Mouse (Mus musculus) hematopoietic stem cell, adult 5-6 weeks (primary cell): Measurements from ENCODE around the gene Sptbn1. TPM values are rescaled to one million over a fixed set of nuclear protein-coding genes. Genes with fewer than 3 reads are reported as not detected.

Source experiments
- ATAC-seq, 2 experiments: fragments of 125-278 bp in 1 of 2; replicated peaks in 1 of 2; 2 replicates each; pipeline ENCODE4 v1.8.0; 2016 to 2017; ENCODE audit warnings: inconsistent platforms in 2 of 2, mild to moderate bottlenecking in 2 of 2, moderate number of reproducible peaks in 2 of 2, low read depth in 1 of 2, moderate TSS enrichment in 1 of 2; ENCODE audit not compliant: low FRiP score in 2 of 2, poor library complexity in 2 of 2, severe bottlenecking in 2 of 2, insufficient read depth in 1 of 2, low TSS enrichment in 1 of 2
- total RNA-seq: library from RNA; stranded (forward); fragments of 172-1452, 232-1000 nt; gene quantifications from 2 replicates; pipeline ENCODE4 v1.2.3, GENCODE M21; 2017

Gene Sptbn1
- total RNA-seq, 1 experiment from 2014 or later: 173 TPM

DNA sequence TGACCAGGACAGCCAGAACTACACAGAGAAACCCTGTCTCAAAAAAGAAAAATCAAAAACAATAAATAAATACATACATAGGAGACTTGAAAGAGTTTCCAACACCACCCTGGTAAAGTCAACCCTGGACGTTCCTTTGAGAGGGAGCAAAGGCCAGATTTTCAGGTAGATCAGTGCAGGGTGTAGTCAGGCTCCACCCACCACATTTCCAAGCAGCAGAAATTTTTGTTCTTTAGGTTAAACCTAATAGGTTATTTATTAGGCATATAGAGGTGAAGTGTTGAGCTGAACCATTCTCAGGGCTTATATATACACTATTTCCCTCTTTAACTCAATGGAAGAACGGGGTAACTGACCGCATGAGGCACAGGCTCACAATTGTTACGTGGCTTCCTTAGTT, 77.0 kb downstream of the Sptbn1 start:
- ATAC-seq: no peak

DNA sequence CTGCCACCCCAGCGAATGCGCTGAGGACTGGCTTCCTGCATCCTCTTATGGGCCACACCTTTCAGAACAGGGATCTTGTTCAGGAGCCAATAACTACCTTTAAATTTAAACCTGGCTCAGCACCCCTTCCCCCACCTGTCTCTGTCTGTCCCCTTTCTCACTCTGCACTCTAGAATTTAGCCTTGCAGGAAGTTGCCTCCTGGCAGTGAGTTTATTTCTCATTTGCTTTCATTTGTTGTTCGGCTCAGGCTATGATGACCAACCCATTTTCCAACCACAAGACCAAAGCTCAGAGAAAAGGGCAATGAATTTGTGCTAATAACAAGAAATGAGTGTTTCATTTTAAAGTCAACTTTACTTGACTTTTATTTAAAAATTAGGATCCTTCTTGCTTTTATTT, 77.9 kb downstream of the Sptbn1 start:
- ATAC-seq: peak; percentile 25 to 29; a peak in 3 of 4 replicates

DNA sequence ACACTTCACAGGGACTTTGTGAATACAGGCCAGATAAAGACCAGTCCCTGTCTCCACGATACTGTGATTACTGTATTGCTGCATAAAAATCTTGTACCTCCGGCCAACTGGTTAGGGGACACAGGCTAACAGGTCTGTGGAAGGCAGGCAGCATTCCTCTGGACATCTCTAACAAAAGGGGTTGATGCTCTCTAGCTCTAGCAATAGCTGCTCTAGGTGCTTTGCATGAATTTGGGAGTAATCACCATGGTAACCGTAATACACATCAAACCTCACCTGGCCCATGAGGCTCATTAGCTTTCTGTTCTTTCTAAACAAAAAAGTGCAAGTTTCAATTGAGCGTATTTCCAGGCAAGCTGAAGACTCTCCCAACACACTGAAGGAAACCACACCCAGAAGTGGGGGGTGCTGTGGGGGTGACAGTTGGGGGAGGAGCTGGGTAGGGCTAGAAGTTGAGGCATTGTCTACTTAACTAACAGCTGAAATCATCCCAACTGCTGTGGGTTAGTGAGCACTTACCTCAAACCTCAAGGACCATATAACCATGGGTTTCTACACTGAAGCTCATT, 81.0 kb downstream of the Sptbn1 start:
- ATAC-seq: peak; percentile 25 to 30; a peak in 3 of 4 replicates

DNA sequence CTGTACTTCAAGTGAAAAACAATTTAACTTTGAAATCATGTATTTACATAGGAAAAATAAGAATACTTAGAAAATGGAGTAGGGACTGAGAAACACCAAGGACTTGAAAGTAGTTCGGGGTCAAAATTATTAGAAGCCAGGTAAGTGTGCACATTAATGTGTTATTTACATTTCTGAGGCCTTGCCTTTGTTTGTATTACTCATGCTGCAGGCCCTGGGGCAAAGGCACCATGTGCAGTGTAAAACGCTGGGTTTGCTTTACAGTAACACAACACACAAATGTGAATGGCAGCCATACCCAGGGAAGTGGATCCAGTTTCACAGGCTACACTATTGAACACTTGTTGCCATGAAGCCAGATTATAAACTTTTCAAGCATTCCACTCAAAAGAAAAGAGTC, 83.4 kb downstream of the Sptbn1 start:
- ATAC-seq: no peak

DNA sequence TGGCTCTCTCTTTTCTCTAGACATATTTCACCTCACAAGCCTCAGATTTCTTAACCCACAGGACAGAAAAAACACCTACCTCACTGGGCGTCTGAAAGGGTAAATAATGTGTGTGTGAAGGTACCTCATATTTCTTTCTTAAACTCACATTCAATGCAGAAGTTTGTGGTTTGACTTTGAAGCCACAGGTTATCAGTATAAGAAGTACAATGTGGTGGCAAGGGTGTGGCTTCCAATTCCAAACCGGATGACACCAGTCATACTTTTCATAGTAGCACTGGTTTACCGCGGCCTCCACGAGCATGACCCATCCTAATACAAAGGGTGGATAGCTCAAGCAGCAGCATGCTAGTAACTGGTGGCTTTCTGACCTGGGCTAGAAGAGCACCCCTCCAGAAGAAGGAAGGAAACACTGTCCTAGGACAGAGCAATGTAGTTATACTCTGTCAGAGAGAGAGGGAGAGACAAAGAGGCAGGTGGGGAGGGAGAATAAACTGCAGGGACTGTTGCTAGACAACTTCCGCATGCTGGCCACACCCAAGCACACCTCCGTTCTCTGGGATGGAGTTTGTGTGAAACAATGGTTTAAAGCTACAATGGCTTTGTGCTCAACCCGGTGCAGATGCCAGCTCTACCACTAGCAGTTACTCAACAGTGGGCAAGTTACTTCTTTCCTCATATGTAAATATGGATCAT, 85.1 kb downstream of the Sptbn1 start:
- ATAC-seq: peak; percentile 87 to 89

DNA sequence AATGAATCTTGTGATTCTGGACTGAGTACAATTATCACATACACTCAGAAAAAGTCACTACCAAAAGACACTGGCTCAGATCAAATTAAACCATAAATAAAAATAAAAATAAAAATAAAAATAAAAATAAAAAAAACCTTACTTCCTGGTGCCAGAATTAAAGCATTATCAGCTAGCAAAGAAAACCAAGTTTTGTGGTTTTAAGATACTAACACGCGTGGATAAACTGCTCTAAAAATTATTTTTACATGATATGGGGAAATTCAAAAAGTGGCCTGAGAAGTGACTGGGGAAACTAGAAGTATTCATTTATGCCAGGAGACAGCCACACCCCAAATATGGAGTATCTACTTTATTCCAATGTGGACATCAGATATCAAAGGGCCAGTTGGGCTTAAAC, 89.8 kb downstream of the Sptbn1 start:
- no peak for ATAC-seq

DNA sequence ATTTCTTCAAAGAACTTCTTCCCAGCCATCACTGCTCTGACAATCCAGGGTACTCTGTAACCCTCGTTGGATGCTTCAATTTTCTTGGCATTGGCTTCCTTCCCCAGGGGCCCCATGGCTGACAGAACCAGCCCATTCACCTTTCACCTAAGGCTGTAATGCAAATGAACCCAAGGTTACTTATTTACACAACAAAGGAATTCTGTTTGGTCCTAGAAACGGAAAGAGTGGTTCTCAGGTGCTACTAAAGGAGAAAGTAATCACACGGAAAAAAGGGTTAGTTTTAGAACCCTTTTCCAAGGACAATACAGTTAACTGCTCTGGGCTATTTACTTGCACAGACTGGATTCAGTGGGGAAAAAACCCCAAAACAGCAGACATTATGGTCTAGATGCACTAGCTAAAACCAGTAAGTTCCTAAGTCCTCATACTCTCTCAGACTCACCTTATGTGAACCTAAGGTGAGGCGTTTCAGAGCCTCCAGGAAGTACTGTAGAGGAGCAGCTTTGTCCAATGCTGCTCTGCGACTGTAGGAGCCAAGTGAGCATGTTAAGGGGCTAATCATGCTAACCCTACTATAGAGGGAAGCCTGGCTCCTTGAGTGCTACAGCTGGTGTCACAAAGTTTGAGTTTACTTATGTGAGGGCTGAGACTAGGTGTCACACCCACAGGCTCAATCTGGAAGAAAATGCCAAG, 90.7 kb downstream of the Sptbn1 start:
- no peak for ATAC-seq

DNA sequence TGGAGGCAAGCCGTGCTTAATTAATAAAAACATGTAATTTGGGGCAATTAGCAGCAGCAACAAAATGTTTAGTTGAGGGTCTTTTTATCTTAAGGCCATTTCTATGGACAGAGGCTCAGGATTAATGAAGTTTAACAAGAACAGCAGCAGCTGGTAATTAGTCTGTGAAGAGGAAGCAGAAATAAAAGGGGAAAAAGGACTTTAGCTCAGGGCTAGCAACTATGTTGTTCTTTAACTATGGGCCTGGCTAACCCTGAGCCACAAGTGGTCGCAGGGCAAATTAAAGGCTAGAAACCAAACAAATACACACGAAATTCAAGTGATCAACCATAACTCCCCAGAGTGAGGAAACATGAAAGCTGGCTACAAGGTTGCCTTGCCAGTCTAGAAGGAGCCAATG, 91.9 kb downstream of the Sptbn1 start:
- no peak for ATAC-seq

DNA sequence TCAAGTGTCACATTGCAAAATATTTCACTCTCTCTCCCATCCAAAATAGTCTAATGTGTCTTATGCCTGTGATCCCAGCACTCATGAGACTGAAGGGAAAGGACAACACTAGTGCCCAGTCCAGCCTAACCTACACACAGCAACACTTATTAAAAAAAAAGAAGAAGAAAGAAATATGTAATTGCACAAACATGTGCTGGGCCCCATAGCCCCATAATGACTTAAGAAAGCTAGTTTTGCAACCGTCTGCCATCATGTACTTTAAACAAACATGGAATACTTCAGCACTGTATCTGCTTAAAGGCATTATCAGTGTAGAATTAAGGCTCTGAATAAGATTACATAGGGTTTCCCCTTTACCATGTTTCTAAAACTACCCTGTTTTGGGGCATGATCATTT, 92.4 kb downstream of the Sptbn1 start:
- ATAC-seq: peak; percentile 23 to 51; a peak in 2 of 4 replicates

DNA sequence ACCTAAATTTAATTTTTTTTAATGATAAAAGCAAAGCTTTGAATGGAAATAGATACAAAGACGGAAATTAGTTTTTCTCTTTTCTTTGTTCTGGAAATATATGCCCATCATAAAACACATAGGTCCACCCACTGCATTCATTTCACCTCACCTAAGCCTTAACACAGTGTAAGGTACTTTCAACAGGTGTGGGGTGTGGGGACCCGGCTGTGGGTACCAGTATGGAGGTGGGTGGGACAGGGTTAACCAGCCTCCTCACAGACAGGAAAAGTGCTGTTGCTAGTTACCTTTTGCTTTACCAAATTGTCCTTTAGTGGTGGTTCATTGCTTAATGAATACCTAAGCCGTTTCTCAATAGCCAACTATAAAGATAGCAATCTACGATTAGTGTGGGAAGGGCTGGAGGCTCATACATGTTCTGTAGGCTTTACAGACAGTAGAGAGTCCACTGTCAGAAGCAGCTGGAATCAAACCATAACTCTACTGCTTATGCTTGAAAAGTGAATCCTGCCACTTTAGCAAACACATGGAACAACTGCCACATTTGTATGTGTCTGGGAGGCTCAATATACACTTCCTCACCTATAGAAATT, 96.3 kb downstream of the Sptbn1 start:
- ATAC-seq: no peak

DNA sequence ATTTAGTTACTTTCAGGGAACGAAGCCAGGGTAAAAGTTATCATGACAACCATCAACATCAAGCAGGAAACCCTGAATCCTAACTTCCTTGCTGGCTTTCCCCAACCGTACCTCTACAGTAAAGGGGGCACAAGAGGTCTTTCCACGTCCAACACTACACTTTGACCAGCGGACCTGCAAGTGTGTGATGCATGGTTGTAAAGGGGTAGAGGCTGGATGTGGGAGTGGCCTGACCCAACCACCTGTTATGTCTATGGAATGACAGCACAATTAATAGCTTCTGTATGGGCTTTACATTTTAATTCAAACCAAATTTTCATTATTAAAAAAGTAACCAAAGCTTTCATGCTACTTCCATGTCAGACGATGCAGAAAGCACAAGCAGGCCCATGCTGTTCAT, 96.8 kb downstream of the Sptbn1 start:
- no peak for ATAC-seq

DNA sequence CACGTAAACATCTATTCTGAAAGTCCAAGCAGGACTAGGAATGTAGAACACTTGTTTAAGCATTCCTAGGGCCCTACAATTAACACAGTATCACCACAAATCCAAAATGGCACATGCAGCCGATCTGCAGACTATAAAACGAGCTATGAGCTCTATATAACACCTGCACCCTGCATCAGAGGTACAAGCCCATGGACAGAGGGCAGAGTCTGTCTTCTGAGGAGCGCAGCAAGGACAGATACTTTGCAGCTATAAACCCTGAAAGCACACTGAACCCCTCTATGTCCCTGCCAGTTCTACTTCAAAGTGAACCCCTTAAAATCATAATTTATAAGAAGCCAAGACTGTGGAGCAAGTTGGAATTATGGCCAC, 101.4 kb downstream of the Sptbn1 start:
- ATAC-seq: peak; percentile 34 to 47; a peak in 3 of 4 replicates

DNA sequence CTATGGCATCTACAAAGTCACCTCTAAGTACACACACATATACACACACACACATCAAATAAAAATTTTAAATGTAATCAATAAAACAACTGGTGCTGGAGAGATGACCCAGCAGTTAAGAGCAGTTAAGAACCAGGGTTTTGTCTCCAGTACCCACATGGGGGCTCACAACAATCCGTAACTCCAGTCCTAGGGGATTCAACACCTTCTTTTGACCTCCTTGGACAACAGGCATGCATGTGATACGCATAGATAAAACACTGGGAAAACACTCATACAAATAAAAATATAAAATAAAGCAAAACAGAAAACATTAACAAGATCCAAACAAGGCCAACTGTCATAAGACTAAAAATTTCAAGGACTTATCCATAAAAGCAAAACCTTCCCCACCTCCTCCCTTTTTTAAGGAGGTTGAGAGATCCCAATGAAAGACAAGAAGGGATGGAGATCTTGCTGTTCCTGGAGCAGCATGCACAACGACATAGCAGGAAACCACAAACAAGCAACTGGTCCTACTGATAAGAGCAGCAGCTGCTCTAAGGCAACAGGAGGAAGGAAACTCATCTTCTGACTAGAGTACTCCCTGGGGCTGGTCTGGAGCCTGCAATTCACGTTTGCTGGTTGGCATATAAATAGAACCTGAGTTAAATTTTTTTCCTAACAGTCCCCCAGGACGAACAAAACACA, 102.0 kb downstream of the Sptbn1 start:
- peak; percentile 95 to 98 for ATAC-seq

DNA sequence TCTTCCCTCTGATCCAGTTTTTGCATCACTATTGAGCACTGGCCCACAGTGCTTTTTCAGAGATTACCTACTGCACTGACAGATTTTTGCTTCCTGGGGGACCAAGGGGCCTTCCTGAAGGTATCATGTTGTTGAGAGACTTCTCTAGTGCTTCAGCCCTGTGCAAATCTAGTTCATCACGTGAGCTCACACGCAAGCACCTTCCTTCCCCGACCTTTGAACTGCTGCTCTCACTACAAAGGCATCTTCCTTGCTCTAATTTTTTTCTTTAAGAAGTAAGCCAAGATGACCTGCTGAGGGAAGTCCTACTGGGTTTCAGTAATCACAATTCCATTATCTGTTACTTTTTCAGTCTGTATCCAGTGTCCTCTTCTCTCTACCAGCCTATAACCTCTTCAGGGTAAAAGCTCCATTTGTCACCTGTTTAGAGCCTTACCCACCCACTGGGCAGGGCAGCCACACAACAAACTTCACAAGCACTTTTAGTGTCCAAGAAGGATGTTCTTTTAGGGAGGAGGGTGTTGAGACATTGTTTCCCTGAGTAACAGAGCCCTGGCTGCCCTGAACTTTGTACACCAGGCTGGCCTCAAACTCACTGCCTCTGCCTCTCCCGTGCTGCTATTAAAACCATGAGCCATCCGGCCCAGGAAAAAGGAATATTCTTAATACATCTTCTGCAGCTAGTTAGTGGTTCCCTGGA, 103.3 kb downstream of the Sptbn1 start:
- ATAC-seq: no peak

DNA sequence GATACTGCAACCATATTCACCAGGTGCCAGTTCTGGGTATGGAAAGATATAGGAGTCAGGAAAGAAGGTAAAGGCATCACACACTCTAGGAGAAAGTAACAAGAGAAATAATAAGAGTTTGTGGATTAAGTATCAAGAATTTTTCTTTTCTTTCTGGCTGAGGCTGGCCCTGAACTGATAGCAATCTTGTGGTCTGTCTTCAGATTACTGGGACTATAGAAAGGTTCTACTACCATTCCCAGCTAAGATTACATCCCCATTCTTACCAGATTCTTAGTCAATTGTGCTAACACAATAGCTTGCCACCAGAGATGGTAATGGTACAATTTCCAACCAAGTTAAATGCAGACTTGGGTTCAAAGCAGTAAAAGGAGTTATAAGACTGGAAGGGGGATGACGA, 104.1 kb downstream of the Sptbn1 start:
- ATAC-seq: no peak

DNA sequence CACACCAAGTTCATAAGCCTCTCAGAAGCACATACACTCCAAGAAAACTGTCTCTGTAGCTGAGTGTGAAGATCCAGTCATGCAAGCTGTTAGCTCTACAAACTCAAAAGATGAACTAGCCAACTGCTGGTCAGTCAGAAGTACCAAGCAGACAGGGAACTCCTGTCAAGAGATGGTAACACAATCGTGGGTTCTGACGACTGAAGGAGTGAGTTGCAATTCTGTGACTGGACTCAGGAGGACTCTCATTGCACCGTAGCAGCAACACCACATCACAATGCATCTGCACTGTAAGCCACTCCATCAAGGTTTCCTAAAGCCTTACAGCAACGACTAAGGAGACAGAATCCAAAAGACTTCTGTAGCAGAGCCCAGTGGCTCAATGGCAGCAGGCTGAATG, 104.9 kb downstream of the Sptbn1 start:
- no peak for ATAC-seq

DNA sequence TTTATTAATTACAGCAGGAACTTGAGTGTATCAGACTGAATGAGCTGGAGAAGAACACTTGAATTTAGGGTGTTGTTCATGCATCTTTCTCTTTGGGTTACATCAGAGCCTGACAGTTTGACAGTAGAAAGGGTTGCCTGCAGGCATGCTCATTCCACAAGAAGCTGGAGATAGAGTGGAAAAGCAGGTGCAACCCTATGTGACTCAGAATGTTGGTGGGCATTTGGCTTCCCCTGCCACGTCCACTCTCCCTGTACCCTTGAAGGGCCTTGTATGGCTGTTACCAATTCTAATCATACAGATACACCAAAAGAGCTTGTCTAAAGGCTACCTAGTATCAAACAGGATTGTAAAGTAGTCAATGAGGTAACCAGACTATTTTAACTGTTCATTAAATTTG, 106.2 kb downstream of the Sptbn1 start:
- ATAC-seq: no peak
